Mouse (Mus musculus) lung, embryonic 14.5 days (tissue): ENCODE measurements around the gene Kcnq1. TPM values are rescaled to one million over a fixed set of nuclear protein-coding genes. Genes with fewer than 3 reads are reported as not detected.
A peak's percentile ranks its signal among the peaks of the same experiment; 100 is the strongest.

Experiments
- ATAC-seq: fragments of 200-750 bp; cut with Nextera tagmentation; 2 replicates; pipeline ENCODE4 v1.8.0; 2017; ENCODE audit warnings: mild to moderate bottlenecking, moderate TSS enrichment, moderate library complexity; ENCODE audit not compliant: insufficient read depth
- DNase-seq: peaks from one replicate; pipeline ENCODE4 v3.0.0-alpha.2; 2015
- H3K27ac ChIP-seq: fragments of 300-500 bp; sonication (generic); 2 replicates; pipeline ENCODE4 v1.5.1; 2014; ENCODE audit warnings: low read depth, mild to moderate bottlenecking, moderate library complexity
- H3K27me3 ChIP-seq: fragments of 300-500 bp; sonication (generic); 2 replicates; pipeline ENCODE4 v1.6.1; 2014; ENCODE audit warnings: low read length, control low read depth; ENCODE audit not compliant: insufficient read depth
- H3K36me3 ChIP-seq: fragments of 300-500 bp; sonication (generic); 2 replicates; pipeline ENCODE4 v1.6.1; 2014; ENCODE audit warnings: control low read depth; ENCODE audit not compliant: insufficient read depth
- H3K4me1 ChIP-seq: fragments of 300-500 bp; sonication (generic); 2 replicates; pipeline ENCODE4 v1.6.1; 2014; ENCODE audit warnings: antibody characterized with exemption, control low read depth; ENCODE audit not compliant: insufficient read depth
- H3K4me2 ChIP-seq: fragments of 300-500 bp; sonication (generic); 2 replicates; pipeline ENCODE4 v1.6.1; 2014; ENCODE audit warnings: mild to moderate bottlenecking
- H3K4me3 ChIP-seq: fragments of 300-500 bp; sonication (generic); 2 replicates; pipeline ENCODE4 v1.5.1; 2014; ENCODE audit warnings: low read depth, low read length
- H3K9ac ChIP-seq: fragments of 300-500 bp; sonication (generic); 2 replicates; pipeline ENCODE4 v1.6.1; 2014
- H3K9me3 ChIP-seq: fragments of 300-500 bp; sonication (generic); 2 replicates; pipeline ENCODE4 v1.6.1; 2016; ENCODE audit warnings: low read depth, low read length, control low read depth
- CTCF ChIP-seq: IDR thresholded peaks from 2 replicates; pipeline ENCODE4 v1.5.1; 2016; ENCODE audit warnings: antibody characterized with exemption, low read depth
- WGBS: fragments of 180-500 bp; shearing (Covaris S2); extraction: QIAGEN DNeasy Blood & Tissue Kit; methylation state at CpG from one replicate; pipeline ENCODE4 v1.1.7; 2014; 5-methylcytosine and 5-hydroxymethylcytosine counted together
- polyA plus RNA-seq: library from polyadenylated mRNA; unstranded; fragments of >200 nt; fragmentation: Nextera tagmentation; extraction: Ambion mirVana; gene quantifications from 2 replicates; pipeline ENCODE4 v1.2.1, GENCODE M21; 2014

The Kcnq1 gene
- polyA plus RNA-seq, 1 experiment from 2014 or later: 5.3 TPM

DNA sequence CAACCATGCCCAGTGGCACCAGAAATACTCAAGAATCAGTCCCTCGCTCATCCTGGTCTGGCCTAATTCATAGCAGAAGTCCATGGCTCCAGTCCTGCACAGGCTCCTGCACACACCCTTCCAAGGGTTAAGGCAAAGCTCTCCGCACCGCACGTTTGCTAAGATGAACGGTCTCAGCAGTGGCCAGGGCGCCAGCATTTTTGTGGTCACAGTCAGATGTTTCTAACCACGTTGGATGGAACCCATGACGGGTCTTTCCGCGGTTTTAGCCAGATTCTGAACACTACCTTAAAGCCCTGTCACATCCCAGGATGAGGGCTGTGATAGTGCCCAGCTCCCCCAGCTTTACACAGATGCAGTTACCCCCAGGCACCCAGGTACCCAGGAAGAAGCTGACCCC lies 293.6 kb downstream of the Kcnq1 start:
- DNase-seq (no peak), ATAC-seq (no peak)
- no peak overlapping the region for H3K27ac ChIP-seq
- H3K4me3 ChIP-seq: no peak overlapping the region
- no peak for TF ChIP-seq CTCF
- 80% methylated on average over 10 of the region's 10 CpGs for WGBS
- H3K27me3 ChIP-seq: no peaks in the 10 kb centered on the region
- H3K9me3 ChIP-seq: no peaks in the 10 kb centered on the region
- H3K36me3 ChIP-seq: no peaks in the 10 kb centered on the region
- 0 out of 2 replicates have a peak, but pooled peaks cover 8% of the 10 kb centered on the region for H3K4me1 ChIP-seq
- no peak overlapping the region for H3K9ac ChIP-seq
- no peak overlapping the region for H3K4me2 ChIP-seq

DNA sequence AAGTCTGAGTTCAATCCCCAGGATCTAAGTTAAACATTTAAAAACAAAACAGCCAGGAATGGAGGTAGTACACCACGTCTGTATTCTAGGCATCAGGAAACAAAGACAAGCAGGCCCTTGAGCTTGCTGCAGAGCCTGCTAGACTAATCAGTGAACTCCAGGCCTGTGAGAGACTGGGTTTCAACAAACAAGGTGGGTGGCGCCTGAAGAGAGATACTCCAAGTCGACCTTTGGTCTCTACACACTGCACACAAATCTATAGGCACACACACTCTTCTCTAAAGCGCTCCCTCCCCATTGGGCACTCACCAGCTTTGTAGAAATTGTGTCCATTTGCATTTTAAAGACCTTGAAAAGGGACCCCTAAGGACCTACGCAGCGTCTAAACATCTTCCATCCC lies 294.4 kb downstream of the Kcnq1 start:
- Histone ChIP-seq H3K27me3 (no peaks in the 10 kb centered on the region), H3K9ac (peak overlapping the region; percentile 21; the same call in 1 of the 2 replicates), H3K9me3 (no peaks in the 10 kb centered on the region), H3K27ac (no peak overlapping the region), H3K4me1 (0 out of 2 replicates have a peak, but pooled peaks cover 3% of the 10 kb centered on the region), H3K4me3 (no peak overlapping the region), H3K4me2 (no peak overlapping the region), H3K36me3 (no peaks in the 10 kb centered on the region)
- ATAC-seq: no peak
- no peak for DNase-seq
- no peak for TF ChIP-seq CTCF
- 47% methylated on average over 6 of the region's 6 CpGs for WGBS

GRCm38 (mm10) chr7:143401429-143402016 lies 295.4 kb downstream of the Kcnq1 start:
- H3K9ac ChIP-seq: no peak overlapping the region
- 42% methylated on average over 5 of the region's 5 CpGs for WGBS
- 0 out of 2 replicates have a peak, but pooled peaks cover 3% of the 10 kb centered on the region for H3K4me1 ChIP-seq
- no peak overlapping the region for H3K4me2 ChIP-seq
- H3K27ac ChIP-seq: no peak overlapping the region
- no peak for TF ChIP-seq CTCF
- 0 out of 2 replicates have a peak, but pooled peaks have one; percentile 28 for ATAC-seq
- no peaks in the 10 kb centered on the region for H3K27me3 ChIP-seq
- DNase-seq: no peak
- no peaks in the 10 kb centered on the region for H3K36me3 ChIP-seq
- H3K4me3 ChIP-seq: no peak overlapping the region
- no peaks in the 10 kb centered on the region for H3K9me3 ChIP-seq

- no peak overlapping the region for H3K4me2 ChIP-seq
- WGBS: 75% methylated on average over 6 of the region's 6 CpGs
- no peak overlapping the region for H3K9ac ChIP-seq
- DNase-seq (no peak), ATAC-seq (no peak)
- no peaks in the 10 kb centered on the region for H3K27me3 ChIP-seq
- H3K27ac ChIP-seq: no peak overlapping the region
- no peaks in the 10 kb centered on the region for H3K36me3 ChIP-seq
- peaks cover 18% of the 10 kb centered on the region for H3K4me1 ChIP-seq
- no peak for TF ChIP-seq CTCF
- H3K9me3 ChIP-seq: no peaks in the 10 kb centered on the region
- no peak overlapping the region for H3K4me3 ChIP-seq
Measured at GRCm38 (mm10) chr7:143404296-143404695, 298.1 kb downstream of the Kcnq1 start.

DNA sequence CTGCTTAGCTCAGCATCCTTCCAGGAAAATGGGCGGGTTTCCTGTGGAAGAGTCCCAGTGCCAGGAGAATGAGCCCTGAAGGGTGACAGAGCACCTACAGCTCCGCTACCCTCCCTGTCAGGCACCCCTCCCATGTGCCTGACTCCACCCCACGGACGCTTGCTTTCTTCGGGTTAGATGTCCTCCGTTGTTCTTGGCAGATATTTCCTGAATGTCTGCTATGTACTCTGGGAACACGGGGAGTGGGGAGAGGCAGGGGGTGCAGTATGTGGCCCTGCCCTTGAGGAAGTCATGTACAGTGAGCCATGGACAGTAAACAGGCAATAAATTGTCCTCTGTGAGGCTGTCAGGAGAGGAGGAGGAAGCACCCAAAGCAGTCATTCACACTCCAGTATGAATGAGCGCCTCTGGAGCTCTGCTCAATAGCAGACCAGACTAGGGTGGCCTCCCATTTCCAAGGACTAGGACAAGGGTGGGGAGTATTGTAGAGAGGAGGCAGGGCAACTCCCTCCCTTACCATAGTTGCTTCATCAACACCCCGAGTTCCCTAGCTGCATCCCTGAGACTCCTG lies 301.9 kb downstream of the Kcnq1 start:
- Histone ChIP-seq H3K27ac (peak overlapping the region; percentile 54), H3K9me3 (no peaks in the 10 kb centered on the region), H3K4me2 (no peak overlapping the region), H3K4me1 (peaks cover 19% of the 10 kb centered on the region), H3K9ac (no peak overlapping the region), H3K27me3 (no peaks in the 10 kb centered on the region), H3K36me3 (no peaks in the 10 kb centered on the region), H3K4me3 (no peak overlapping the region)
- TF ChIP-seq CTCF: no peak
- ATAC-seq (peak; percentile 60; the same call in 1 of the 2 replicates), DNase-seq (peak; percentile 35)
- WGBS: 50% methylated on average over 9 of the region's 9 CpGs

GRCm38 (mm10) chr7:143408615-143409021 lies 302.5 kb downstream of the Kcnq1 start:
- H3K9ac ChIP-seq: no peak overlapping the region
- H3K4me3 ChIP-seq: no peak overlapping the region
- H3K27ac ChIP-seq: peak overlapping the region; percentile 54
- no peaks in the 10 kb centered on the region for H3K27me3 ChIP-seq
- no peaks in the 10 kb centered on the region for H3K36me3 ChIP-seq
- H3K9me3 ChIP-seq: no peaks in the 10 kb centered on the region
- DNase-seq (peak; percentile 67), ATAC-seq (peak; percentile 75; the same call in 1 of the 2 replicates)
- peaks cover 19% of the 10 kb centered on the region for H3K4me1 ChIP-seq
- WGBS: 40% methylated on average over 13 of the region's 13 CpGs
- no peak overlapping the region for H3K4me2 ChIP-seq
- TF ChIP-seq CTCF: no peak

GRCm38 (mm10) chr7:143412606-143413005 lies 306.4 kb downstream of the Kcnq1 start:
- ATAC-seq (no peak), DNase-seq (no peak)
- WGBS: 61% methylated on average over 6 of the region's 6 CpGs
- H3K4me1 ChIP-seq: peaks cover 23% of the 10 kb centered on the region
- no peak overlapping the region for H3K4me2 ChIP-seq
- H3K27ac ChIP-seq: no peak overlapping the region
- H3K9me3 ChIP-seq: no peaks in the 10 kb centered on the region
- H3K36me3 ChIP-seq: no peaks in the 10 kb centered on the region
- H3K9ac ChIP-seq: no peak overlapping the region
- H3K4me3 ChIP-seq: no peak overlapping the region
- no peaks in the 10 kb centered on the region for H3K27me3 ChIP-seq
- TF ChIP-seq CTCF: no peak
